Mouse (Mus musculus) adipocyte (in vitro differentiated cells): ENCODE data around the gene Csl.

Experiments used
- DNase-seq: peaks from one replicate; pipeline ENCODE4 v3.0.0-alpha.2; 2016; ENCODE audit warnings: low spot score

The Csl gene

DNA sequence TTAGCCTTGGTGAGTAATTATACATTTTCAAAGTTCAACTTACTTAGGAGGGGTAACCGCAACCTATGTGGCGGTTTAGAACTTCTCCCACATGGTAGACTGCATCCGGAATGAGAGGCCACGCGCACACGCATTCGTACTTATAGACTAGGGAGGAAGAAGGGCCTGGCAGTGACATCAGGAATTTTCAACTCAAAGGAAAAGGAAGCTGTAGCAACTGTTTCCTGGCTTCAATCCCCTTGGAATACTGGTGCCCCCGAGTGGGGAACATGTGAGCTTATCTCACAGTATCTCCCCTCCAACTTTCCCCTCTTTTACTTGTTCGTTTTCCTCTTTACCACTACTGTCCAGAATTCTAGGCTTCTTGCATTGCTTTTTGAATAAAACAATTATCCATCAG lies at the start of gene Csl:
Csl (minus strand) TSS at position 101 of the 400 bp plus-strand sequence.
- no peak for DNase-seq

GRCm38 (mm10) chr10:99789418-99789817 lies 30.0 kb upstream of the Csl start:
- peak; percentile 25 for DNase-seq

DNA sequence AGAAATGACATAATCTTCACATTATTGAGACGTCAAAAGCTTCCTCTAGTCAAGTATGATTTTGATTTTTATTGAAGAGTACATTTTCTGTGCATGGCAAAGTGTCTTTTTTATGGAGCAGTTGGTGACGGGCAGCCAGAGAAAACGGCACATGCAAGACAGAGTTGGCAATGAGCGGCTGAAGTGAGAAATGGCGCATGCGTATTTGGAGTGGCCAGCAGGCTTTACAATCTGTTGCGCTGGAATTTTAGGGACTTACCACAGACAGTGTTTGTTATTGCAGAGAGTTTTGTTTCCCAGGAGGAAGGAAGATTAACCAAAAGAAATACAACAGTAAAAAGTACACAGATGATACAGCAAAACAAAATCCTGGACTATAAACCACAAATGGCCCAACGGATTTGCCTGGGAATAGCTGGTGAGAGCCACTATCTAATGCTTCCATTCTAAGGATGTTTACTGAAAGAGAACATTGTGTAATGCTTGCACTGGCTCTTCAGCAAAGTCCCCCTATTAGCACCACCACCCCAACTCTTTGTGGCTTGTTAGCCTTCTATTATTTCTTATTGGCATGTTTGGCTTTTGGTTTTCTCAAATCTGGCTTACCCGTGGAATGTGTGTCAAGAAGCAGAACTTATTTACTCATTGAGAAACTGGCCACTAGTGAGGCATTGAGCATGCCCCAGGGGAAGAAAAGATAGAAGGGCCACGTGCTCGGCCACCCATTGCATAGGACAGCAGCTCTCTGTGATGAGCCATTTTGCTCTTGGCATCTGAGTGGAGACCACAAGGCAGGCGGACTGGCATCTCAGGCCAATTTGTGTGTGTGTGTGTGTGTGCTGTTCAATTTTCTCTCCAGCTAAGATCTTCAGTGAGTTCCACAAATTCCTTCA lies 15.0 kb upstream of the Csl start:
- peak; percentile 11 for DNase-seq

DNA sequence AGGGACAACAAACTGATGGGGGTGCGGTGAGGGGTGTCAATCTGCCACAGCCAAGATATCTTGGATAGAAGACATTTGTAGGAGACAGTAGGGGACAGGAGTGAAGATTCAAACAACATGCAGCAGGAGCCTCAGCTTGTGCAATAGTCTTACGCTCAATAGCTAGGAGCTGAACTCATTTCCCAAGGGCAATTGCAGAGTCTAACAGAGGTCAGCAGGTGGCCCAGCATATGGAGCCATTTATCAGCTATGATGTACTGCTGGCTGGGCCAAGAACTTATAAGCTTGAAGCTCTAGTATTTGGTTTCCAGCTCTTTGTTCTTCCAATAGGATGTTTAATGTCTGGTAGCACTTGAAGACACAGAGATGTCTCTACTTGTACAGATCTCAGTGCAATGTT lies 9.3 kb downstream of the Csl start:
- no peak for DNase-seq

GRCm38 (mm10) chr10:99748668-99749260 lies 10.7 kb downstream of the Csl start:
- no peak for DNase-seq

DNA sequence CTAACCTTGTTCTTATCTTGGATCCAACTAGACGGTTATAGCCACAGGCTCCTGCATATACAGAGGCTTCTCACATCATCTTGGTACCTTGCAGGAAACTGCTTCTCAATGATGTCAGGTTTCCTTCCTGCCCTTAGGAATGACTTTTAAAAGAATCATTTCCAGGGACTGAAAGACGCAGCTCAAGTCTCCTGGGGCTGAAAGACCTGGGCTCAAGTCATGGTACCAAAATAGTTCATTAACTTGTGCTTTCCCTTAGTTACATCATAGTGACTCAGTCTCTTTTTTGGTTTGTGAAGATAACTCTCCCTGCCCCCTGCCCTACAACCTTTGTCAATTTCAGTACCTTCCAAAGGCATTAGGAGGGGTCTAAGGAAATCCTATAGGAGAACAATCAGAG lies 11.4 kb downstream of the Csl start:
- DNase-seq: no peak

DNA sequence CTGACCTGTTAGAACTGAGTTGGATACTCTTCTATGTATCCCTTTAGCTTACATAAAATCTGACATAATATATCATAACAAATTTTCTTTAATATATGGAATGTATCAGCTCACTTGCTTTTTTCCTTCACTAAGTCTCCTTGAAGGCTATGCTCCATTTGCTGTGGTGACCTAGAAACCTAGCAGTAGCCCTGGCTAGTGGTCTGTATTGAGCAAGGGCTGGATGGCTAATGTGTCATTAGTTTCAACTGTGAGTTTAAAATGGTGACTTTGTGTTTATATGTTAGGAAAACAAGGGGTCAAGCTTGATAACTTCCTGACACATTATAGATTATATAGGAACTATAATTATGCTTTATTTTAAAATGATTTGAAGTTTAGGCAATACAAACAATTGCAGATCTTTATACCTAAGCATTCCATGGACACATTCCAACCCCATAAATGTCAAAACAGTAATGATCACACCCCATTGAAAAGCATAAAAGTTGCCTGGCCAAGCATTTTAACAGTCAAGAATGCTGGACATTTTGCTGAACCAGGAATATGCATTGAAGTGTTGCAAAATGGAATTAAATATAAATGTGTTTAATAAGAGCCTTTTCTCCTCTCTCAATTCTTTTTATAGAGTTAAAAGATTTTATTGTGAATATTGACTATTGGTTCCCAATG lies 17.7 kb downstream of the Csl start:
- DNase-seq: no peak

DNA sequence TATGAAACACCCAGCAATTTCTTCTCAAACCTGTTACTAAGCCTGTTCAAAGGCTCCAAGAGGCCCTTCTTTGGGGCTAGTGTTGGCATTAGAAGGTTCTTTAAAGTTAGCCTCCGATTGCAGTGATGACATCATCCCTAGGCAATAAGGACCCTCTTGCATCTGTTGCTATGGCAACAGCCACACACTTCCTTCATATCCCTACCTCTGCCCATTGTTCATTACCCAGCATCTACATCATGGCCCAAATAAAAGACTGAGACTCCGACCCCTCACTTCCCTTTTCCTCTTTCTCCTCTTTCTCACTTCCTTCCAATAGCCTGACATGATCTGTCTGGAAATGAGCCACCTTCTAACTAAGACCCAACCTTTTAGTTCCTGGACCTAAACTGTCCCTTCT lies 46.3 kb downstream of the Csl start:
- DNase-seq: no peak

DNA sequence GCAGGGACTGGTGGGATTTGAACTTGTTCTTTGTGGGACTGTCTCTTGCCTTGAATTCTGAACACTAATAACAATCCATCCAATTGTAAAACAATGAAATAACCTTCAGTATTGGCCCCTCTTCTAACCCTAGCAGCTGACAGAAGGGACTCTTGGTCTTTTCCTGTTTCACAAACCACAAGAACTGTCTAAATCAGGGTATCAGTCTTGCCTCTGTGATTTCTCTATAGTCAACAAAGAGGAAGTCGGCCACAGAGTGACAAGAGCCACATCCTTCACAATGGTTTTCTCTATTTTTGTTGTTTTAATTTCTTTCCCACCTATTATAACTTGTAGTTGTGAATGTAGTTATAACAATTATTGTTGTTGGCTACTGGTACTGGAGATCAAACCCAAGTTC lies 47.9 kb downstream of the Csl start:
- DNase-seq: no peak
